Mouse (Mus musculus) common myeloid progenitor, adult 5-6 weeks (primary cell): ENCODE data around the gene D130052B06Rik. TPM values are rescaled to one million over a fixed set of nuclear protein-coding genes. Genes with fewer than 3 reads are reported as not detected.

Source experiments
- ATAC-seq: replicated peaks from 2 replicates; pipeline ENCODE4 v1.8.0; 2016; ENCODE audit warnings: low read depth, mild to moderate bottlenecking, moderate TSS enrichment, inconsistent platforms; ENCODE audit not compliant: poor library complexity, severe bottlenecking
- total RNA-seq: library from RNA; stranded (forward); fragments of 200-1000, 187-1606 nt; gene quantifications from 2 replicates; pipeline ENCODE4 v1.2.3, GENCODE M21; 2017

D130052B06Rik gene
- total RNA-seq = not detected in 2 replicates

DNA sequence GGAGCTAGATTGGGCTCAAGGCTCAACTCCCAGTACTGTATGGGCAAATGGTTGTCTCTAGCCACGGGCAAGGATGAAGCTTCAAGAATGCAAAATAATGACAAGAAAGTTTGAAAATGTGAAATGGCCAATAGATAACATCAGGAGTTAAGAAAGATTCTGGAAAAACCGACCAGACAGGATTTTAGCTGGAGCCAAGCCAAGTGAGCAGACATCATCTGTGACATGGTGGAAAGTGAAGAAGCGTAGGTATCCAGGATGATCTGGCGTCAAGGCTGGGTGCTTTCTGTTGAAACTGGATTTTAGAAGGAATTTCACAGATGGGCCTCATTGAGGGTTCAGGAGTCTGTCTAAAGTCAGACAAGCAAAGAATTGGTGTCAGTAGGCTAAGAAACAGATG lies at the start of gene D130052B06Rik:
Gene D130052B06Rik (plus strand): TSS at position 317 of the 400 bp plus-strand sequence.
- ATAC-seq = no peak

DNA sequence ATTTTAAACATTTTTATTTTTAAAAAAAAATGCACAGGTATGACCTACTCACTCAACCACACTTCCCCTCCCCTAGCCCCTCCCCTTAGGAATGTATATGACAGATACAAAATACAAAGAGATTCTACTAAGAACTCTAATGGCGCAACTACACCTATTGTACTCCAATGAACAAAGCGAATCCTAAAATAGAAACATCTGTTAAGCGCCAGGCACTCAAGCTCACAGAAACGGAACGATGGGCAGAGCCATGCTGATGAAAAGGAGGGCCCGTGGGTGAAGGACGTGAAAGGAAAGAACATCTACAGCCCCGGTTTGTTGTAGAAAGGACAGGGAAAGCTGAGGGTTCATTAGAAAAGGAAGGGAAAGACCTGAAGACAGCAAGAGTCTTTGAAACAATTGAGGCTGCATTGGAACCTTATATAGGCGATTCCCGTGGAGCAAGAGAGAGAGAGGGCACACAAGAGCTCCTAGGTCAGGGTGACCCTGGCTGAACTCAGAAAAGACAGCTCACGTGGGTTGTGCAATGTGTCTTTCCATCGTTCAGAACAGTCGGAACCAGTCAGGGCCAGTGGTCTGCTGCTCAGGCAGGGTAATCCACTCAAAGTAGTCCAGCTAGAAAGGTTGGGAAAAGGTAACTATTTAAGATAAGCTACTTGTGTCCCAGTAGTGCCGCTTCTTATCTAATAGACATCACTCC lies 48.1 kb upstream of the D130052B06Rik start:
- ATAC-seq = no peak

DNA sequence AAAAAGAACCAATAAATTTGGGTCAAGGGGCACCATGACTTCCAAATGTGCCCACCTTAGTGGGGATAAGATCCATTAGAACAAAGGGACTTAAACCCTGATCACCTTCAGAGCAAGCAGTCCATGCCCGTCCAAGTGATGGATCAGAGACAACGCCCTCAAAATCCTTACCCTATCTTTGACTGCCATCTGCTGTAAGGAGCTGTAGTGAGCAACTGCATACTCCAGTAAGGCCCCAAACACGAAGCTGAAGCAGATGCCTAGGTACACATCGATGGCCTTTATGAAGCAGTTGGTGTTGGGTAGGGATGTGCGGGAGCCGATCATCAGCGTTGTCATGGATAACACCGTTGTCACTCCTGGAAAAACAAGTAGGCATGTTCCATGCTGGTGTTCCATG lies 45.0 kb upstream of the D130052B06Rik start:
- peak; percentile 54; the same call in 1 of the 2 replicates for ATAC-seq

GRCm38 (mm10) chr11:33563921-33564320 lies 35.2 kb upstream of the D130052B06Rik start:
- ATAC-seq = no peak

DNA sequence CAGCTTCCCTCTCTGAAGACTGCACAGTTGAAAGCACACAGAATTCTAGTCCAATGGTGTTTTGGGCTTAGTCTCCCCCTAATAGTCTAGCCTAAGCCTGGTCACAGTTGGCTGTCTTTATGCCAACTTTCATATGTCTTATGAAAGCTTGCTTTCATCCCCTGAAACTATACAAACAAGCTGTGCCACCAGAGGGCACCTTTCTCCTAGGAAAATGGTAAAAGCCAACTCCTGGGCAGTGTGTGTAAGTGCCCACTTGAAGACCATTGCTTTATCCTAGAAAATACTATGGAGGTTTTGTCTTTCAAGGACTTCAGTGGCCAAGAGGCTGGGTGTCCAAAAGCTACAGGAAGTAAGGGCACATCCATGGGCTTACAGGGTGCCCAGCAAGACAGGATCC lies 28.7 kb upstream of the D130052B06Rik start:
- ATAC-seq = no peak

- ATAC-seq = no peak
Observed at GRCm38 (mm10) chr11:33574944-33575343, 24.2 kb upstream of the D130052B06Rik start.

GRCm38 (mm10) chr11:33578859-33579258 lies 20.2 kb upstream of the D130052B06Rik start, which contains the start of gene Gabrp:
Gene Gabrp (minus strand): TSS chr11:33578959.
- ATAC-seq = no peak

GRCm38 (mm10) chr11:33579621-33580020 lies 19.5 kb upstream of the D130052B06Rik start:
- no peak for ATAC-seq

DNA sequence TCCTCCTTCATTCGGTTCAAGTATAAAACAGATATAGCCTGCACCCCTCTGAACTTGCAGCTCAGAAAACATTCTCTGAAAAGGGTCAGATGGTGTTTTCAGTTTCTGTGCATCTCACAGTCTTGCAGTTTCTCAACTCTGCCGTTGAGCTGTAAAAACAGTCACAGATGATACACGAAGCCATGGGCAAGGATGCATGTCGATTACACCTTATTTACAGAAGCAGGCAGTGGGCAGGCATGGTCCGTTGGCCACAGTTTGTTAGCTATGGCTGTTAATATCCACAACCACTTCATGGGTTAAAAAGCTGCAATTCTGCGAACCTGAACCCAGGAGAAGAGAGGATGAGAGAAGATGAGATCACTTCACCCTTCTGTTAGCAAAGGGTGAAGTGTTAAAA lies 12.5 kb upstream of the D130052B06Rik start:
- ATAC-seq = no peak

GRCm38 (mm10) chr11:33590771-33591170 lies 8.3 kb upstream of the D130052B06Rik start:
- ATAC-seq = no peak

GRCm38 (mm10) chr11:33592826-33593225 lies 6.3 kb upstream of the D130052B06Rik start:
- no peak for ATAC-seq

GRCm38 (mm10) chr11:33596655-33597054 lies 2.4 kb upstream of the D130052B06Rik start:
- ATAC-seq = no peak

DNA sequence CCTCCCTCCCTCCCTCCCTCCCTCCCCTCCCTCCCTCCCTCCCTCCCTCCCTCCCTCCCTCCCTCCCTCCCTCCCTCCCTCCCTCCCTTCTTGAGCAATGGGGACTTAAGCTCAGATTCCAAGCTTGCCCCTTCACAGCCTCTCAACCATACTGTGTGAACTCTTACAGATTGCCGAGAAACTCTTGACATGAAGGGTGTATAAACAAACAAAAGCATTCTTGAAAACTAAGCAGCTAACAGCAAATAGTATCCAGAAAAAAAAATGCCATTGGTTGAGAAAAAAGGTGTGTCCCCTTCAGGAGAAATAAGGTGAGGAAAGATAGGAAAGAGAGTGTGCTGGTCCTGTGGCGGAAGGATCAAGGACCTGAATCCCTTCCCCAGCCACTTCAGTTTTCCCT lies 4.1 kb downstream of the D130052B06Rik start:
- ATAC-seq = no peak

- ATAC-seq = no peak
Observed at GRCm38 (mm10) chr11:33607784-33608183, 8.7 kb downstream of the D130052B06Rik start.

GRCm38 (mm10) chr11:33614218-33614617 lies 15.1 kb downstream of the D130052B06Rik start:
- ATAC-seq = peak; percentile 92

GRCm38 (mm10) chr11:33627136-33627742 lies 28.1 kb downstream of the D130052B06Rik start:
- no peak for ATAC-seq

- peak; percentile 54; the same call in 1 of the 2 replicates for ATAC-seq
Observed at GRCm38 (mm10) chr11:33637107-33637506, 38.0 kb downstream of the D130052B06Rik start.

- ATAC-seq = no peak
Observed at GRCm38 (mm10) chr11:33649358-33649757, 50.3 kb downstream of the D130052B06Rik start.

DNA sequence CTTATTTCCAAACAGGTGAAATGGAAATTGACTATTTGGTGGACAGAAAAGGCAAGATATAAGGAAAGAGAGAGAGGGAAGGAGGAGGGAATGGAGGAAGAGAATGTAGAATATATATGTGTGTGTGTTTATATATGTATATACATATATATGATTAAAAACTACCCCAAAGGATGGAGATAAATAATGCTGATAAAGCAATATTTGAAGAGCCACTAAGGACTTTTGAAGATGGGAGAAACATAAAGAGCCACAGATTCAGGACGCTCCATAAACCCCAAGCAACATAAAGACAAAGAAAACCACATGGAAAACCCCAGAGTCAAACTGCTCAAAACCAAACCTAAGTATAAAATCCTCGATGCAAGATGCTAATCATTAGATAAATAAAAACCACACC lies 55.4 kb downstream of the D130052B06Rik start:
- ATAC-seq = no peak

- ATAC-seq = no peak
Observed at GRCm38 (mm10) chr11:33655221-33655620, 56.1 kb downstream of the D130052B06Rik start.

GRCm38 (mm10) chr11:33655861-33656593 lies 56.9 kb downstream of the D130052B06Rik start:
- no peak for ATAC-seq
